Mouse (Mus musculus) urinary bladder, postnatal 25 days (tissue): ENCODE results near the gene Obscn.

Experiments used
- DNase-seq: peaks from one replicate; pipeline ENCODE4 v3.0.0; 2022; ENCODE audit warnings: low spot score

Obscn gene

DNA sequence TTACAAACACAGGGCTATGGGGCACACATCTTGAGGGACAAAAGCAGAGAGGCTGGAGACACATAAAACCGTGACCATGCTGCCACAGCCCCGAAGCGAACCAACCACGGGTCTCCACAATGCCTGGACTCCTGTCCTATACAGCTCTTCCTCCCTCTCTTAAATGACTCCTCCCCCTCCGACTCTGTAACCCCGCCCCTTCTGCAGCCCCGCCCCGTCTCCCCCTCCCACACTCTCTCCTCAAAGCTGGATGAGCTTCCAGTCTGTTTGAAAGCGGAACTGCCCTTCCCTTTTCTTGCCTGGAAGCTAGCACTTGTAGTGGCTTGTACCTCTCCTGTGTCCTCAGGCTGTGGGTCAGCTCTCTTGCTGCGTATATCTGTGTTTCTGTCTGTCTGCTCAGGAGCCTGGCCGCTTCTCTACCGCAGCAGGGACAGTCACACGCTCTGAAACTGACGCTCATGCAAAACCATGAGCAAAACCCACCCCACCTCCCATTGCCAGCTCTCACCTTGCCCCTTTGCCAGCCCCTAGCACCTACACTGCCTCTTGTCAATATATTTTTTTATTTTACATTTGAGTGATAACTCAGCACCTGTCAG, 5.7 kb upstream of the Obscn start:
- DNase-seq: no peak

DNA sequence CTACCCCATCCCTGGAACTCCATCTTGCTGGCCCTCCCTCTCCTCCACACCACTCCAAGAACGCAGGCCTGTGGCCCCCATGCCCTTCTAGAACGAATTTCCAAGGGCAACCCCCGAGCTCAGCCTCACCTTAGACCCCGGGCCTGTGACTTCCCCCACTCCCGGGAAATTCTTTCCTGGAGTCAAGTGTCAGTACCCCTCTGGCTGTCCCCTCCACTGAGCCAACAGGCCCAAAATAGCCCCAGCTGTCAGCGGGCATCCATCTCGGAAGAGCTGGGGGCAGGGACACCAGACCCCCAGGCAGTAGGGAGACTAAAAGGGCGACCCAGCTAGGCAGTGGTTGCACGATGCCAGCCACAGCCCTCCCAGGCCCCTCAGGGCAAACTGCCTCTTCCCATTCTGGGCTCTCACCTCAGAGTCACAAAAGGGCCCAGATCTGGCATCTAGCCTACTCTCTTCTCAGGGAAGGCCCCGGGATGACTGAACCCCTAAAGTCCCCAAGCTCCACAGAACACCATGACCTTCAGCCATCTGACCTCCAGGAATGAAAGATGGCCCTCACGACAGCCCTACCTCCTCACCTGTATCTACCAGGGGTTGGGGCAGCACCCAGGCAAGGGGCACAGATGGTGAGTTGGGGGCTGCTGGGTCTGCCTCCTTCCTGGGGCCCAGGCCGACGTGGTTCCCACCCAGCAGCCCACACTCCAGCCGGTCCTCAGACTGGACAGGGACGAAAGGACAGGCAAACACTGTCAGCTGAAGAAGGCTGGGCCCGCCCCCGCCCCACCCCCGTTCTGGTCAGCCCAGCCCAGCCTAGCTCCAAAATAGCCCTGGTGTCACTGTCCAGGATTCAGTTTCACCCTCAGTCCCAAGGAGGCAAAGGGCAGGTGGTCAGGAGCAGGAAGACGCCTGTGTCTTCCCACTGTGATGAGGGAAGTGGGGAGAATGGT, 2.6 kb upstream of the Obscn start:
- DNase-seq: no peak

DNA sequence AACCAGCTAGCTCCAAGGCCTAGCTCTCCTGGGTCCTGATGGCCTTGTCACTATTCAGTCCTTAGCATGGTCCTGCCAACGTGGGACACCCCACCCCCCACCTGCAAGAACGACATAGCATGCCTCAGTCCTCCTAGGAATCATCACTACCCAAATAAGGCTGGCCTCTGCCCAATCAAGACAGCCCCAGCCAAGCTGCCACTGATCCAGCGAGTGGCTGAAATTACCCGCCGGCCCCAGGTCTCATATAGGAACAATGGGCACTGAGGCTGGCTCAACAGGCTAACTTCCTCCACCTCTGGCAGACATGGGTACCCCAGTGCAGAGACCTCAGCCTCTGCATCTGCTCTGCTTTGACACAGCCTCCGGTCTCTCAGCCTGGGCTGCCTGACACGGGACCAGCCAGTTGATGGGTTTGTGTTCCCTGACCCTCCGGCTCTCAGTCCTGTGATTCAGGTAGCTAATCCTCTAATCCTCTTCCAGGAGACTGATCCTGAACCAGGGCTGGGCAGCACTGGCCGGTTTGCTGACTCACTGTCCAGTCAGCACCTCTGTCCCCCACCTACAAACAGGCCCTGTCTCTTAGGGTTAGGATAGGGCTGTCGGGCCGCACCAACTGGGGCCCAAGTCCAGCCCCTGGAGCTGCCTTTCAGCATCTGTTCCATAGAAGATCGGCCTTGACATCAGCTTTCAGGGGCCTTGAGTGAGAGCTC, 948 bp upstream of the Obscn start:
- no peak for DNase-seq

DNA sequence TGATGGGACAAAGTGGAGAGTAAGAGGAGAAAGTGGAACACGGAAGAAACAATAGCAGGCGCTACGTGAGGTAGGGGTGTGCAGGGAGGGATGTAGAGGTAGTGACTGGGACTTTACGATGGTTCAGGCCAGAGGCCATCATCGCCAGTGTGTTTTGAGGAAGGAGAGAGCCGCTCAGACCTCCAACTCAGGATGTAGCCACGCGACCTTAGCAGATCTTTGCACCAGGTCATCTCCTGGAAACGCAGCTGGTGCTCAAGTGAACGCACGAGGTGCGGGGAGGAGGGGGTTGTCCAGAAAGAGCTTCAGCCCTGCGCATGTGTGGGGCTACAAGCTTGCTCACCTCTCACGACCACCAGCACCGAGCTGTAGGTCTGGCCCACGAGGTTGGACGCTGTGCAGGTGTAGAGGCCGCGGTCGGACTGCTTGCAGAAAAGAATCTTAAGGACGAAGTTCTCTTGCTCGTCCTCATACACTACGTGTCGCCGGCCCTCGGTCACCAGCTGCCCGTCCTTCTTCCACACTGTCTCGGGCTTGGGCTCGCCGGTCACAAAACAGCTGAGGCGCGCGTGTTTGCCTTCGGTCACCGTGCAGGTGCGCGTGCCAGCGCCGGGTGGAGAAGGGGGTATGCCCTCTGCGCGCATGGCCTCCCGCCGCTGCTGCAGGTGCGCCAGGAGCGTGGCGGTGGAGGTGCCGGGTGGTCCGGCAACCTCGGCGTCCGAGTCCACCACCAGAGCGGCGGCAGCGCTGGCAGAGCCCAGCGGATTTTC, 966 bp downstream of the Obscn start:
- DNase-seq: no peak

DNA sequence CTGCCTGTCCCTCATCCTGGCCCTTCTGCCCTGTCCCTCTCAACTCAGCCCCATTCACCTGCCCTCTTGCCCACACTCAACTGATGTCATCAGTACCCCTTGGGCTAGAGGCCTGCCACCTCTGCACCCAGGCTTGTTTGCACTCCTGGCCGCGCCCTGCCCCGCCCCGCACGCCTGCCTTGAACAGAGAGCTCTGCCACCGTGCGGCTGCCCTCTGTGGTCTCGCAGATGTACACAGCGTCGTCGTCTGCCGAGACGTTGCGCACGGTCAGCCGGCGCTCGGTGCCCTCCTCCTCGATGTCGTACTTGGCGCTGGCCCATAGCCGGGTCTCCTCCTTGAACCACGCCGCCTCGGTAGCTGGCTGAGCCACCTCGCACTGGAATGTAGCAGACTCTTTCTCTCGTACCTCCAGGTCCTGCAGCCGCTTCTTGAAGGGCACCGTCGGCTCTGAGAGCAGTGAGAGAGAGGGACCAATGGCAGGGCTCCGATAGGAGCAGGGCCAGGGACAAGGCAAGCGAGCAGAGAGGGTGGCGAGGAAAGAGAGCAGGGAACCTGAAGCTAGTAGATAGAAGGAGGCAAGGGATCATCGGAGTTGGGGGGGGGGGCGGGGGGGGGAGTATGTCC, 1.7 kb downstream of the Obscn start:
- DNase-seq: peak; percentile 21

DNA sequence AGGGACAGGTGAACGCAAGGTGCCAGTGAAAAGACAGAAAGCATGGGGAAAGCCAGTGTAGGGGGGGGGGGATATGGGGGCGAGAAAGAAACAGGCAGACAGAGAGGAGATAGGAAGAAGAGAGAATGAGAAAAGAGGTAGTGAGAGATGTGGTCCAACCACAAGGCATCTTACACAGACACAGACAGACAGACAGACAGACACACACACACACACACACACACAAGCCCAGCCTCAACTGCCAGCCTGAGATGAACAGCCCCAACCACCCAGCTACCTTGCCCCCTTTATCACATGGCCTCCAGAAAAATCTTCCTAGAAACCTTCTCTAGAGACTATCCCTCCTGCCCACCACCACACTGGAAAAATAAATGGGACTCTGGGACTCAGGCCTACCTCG, 4.1 kb downstream of the Obscn start:
- DNase-seq: no peak

DNA sequence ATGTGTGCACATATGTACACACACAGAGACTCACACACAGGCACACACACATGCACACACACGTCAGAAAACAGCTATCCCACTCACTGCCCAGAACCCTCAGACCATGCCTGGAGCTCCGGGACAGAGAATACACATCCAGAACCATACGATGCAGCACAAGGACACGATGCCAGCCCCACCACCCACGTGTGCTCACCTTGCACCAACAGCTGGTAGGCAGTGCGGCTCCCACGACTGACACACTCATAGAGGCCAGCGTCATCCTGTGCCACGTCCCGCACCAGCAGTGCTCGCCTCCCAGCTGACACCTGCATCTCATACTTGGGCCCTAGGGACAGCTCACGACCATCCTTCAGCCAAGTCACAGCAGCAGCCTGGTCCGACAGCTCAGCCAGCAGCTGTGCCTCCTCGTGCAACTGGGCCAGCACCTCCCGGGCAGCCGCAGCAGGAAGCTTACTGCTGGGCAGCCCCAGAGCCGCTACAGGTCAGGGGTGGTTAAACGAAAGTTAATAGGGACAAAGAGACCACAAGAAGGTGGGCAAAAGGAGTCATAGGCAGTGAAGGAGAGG, 4.8 kb downstream of the Obscn start:
- DNase-seq: no peak

DNA sequence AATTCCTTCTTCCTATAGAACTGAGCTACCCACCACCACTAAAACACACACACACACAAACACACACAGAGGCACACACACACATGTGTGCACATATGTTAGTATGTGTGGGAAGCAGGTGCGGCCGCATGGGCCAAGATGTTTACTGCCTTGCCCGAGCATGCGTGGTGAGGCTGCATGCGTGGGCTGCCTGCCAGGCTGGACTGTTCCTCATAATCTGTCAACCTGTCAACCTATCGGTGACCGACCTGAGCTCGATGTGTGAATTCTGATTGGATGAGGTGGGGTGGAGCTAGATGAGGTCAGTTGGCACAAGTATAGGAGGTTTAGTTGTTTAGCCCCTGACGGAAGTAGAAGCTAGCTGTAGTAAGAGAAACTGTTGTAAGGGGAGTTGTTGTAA, 5.4 kb downstream of the Obscn start:
- no peak for DNase-seq

DNA sequence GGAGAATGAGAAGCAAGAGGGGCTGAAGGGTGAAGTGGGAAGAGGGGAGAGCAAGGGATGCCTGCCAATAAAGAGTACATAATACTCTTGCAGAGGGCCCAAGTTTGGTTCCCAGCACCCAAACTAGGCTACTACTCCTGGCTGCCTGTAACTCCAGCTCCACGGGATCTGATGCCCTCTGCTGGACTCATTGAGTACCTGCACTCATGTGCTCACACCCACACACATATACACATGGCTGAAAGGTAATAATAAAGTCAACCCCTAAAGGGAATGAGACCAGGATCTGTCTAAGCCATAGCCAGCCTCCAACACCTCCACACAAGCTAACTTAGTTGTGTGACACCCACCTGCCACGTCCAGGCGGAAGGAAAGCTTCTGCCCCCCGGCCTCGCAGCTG, 30.3 kb downstream of the Obscn start:
- DNase-seq: no peak

DNA sequence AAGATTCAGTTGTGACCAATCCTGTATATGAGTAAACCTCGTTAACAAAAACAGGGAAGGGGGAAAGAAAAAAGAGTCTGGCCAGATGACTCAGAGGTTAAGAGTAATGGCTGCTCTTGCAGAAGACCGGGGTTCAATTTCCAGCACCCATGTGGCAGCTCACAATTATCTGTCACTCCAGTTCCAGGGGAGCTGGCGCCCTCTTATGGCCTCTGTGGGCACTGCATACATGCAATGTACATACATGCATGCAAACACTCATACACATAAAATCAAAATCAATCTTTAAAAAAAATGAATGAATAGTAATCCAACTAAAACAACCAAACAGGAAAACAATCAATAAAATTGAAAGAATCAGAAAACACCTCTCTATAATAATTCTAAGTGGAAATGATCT, 33.9 kb downstream of the Obscn start:
- DNase-seq: no peak

DNA sequence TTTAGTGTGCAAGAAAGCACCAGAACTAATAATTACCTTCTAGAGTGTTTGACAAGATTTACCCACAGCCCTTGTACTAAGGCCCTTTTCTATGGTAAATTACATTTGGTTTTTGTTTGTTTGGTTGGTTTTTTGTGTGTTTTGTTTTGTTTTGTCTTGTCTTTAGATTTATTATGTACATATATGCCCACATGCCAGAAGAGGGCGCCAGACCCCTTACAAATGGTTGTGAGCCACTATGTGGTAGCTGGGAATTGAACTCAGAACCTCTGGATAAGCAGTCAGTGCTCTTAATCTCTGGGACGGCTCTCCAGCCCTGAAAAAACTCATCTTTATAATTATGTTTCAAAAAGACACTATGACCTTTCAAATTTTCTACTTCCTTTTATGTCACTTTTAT, 37.9 kb downstream of the Obscn start:
- peak; percentile 47 for DNase-seq

DNA sequence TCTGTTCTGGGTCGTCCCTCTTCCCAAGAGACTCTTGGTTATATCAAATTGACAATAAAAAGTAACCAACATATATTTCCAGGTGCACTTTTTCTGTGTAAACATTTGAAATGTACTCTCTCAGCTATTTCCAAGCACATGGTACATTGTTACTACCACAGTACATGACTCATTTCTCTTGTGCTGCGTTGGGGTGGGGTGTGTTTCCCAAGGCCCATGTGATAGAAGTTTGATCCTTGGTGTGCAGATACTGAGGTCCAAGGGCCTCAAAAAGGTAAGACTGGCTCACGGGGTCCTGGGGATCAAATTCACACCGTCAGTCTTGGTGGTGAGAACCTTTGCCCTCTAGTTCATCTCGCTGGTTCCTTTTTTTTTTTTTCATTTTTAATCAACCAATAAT, 38.4 kb downstream of the Obscn start:
- DNase-seq: no peak

DNA sequence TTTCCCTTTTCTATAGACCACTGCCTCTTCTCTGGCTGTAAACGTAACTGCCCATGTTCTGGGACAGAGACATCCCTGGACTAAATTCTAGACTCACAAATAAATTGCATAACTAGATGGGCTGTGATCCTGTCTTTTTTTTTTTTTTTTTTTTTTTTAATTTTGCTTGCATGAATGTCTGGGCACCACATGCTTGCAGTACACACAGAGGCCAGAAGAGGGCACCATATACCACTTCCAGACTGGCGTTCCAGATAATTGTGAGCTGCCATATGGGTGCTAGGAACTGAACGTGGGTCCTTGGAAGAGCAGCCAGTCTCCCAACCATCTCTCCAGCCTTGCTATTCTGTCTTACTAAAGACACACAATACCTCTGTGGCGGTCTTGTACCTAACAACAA, 42.0 kb downstream of the Obscn start:
- no peak for DNase-seq

DNA sequence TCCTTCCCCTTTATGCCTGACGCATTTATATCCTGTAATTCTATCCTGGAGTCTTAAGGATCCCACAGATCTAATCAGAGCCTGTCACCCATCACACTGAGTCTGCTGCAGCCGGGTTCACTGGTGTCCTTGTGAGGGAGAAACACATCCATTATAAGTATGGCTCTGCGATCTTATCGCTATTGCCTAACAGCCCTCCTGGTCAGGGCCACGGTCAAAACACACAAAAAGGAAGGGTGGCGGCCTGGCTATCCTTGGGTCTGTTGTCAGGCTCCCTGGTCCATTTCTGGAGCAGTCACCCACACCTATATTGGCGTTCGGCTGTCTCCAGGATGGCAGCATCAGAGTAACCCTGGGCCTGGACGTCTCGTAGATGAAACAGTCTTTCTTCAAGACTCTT, 48.6 kb downstream of the Obscn start:
- DNase-seq: no peak

DNA sequence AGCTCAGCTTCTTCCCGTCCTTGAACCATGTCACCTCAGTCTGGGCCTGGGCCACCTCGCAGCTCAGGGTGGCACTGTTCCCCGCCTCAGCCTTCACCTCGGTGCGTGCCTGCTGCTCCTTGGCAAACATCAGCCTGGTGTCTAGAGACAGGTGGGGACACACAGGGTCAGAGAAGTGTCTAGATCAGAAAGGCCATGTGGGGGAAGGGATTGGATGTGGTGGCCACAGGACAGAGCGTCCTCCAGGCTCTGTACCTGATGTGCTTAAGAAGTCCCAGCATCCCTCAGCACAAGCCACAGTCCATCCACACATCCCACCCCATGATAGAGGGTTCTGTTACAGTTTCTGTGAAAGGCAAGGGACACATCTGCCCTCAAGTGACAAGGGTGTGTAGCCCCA, 51.0 kb downstream of the Obscn start:
- no peak for DNase-seq

DNA sequence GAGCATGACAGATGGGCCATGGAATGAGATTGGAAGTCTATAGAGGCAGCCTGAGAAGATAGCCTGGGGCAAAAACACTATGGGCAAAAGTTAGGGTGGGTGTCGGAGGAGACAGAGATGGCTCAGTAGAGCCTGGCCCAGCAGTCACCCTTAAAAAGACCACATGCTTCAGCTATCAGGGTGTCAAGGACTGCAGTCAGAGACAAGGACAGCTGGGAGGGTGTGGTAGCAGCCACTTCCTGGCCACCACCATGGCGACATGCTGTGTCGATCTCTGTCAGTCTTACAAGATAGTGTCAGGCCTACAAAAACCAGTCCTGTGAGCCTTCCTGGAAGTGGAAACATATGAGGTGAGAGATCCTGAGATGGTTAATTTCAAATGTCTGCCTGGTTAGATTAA, 53.1 kb downstream of the Obscn start:
- no peak for DNase-seq

DNA sequence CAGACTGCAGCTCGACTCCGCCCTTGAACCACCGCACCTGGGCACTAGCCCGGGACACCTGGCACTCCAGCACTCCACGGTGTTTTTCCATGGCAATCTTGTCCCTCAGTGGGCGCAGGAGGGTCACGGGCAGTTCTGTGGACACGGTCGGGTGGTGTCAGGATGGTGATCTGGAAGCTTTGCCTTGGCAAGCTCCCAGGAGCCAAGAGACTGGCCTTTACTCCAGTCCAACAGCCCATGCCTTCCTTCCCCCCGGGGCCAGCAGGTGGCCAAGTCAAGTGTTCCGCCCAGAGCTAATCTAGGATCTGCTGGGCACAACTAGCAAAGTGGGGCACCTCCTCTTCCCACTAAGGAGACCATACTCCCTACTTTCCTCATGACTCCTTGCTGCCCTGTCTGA, 57.9 kb downstream of the Obscn start:
- DNase-seq: no peak

DNA sequence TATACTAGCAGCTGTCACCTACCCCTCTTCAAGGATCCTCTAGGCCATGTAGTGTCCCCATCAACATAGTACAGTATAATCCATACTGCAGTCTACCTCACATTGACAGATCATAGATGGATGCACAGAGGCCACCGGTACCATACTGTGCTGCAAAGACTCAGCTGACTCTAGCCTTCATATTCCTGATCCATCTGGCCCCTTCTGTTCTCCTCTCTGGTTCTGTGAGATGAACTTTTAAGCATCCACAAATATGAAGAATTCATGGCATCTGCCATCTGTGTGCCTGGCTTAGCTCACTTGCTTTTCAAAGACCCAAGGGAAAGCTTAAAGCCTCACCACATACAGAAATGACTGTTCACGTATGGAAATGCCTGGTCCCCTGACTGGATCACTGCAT, 65.9 kb downstream of the Obscn start:
- DNase-seq: no peak

DNA sequence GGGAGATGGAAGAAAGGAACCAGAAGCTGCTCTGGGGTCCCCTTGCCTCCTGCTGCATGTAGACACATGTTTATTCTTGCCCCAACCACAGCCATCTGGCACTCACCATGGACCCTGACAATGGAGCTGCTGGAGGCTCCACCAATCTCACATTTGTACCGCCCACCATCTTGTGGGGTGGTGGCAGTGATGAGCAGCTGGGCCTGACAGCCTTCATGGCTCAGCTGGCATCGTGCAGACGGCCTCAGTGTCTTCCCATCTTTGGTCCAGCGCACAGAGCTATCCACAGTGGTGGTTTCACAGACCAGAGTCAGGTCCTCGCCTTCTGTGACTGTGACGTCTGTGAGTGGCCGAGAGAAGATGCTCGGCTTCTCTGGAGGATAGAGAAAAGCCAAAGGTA, 67.3 kb downstream of the Obscn start:
- no peak for DNase-seq

DNA sequence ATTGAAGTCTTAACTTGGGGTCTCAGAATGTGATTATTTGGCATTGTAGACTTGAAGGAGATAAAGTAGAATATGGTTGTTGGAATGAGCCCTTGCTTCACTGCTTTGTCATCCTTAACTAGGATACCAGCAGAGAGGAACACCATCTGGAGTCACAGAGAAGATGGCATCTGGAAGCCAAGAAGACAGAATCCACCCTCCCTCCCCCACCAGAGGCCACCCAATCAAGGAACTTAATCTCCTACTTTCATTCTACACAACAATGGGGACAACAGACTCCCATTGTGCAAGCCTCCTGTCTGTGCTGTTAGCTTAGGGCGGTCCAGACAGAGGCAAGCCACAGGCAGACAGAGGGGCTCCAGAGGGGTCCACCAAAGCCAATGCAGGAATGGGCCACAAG, 67.8 kb downstream of the Obscn start:
- DNase-seq: no peak

DNA sequence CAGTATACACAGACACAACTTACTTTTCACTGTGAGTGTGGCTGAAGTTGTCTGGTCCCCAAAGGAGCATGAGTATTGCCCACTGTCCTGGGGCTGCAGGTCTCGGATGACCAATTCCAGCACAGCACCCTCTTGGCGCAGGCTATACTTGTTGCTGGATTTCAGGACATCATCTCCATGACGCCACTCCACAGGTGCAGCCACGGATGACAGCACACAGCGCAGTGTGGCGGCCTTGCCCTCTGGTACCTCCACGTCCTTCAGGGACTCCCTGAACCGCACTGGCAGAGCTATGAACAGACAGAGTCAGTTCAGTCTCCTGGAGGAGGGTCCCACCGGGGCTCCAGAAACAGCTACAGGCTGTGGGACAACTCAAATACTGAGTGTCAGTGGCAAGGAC, 68.3 kb downstream of the Obscn start:
- DNase-seq: no peak

DNA sequence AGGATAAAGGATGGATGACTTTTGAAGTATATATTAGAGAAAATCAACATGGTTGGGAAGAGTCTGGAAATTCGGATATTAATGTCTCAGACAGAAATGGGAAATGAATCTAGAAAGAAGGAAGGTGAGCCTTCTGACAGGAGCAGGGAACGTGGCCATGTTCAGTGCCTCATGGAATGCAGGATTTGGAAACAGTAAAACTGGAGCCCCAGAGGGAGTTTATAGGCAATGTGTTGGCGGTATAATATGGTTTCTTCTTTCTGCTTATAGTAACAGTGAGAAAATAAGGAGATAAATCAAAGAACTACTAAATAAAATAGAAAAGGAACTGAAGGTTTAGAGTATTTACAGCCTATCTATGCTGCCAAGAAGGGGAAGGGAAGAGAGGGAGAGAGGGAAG, 78.2 kb downstream of the Obscn start:
- DNase-seq: no peak
